Comparison of ENCODE assay signal across 10 mouse cellular contexts in genomic region chr7:110189951-110190350, GRCm38 (mm10). TPM values are rescaled to one million over a fixed set of nuclear protein-coding genes. Genes with fewer than 3 reads are reported as not detected.
A peak's percentile ranks its signal among the peaks of the same experiment; 100 is the strongest.
DNase-seq lines count a peak whose midpoint lies in the region; ATAC-seq and TF ChIP-seq lines count a peak whose summit lies in the region.
"Had no signal": no experiment of that assay in that cellular context is flagged by ENCODE, and none has a peak within 500 bp of the region (broad histone marks: within the 10 kb centered on the region; RNA-seq: fewer than 3 reads in every experiment).

No protein-coding gene starts in this region.

- H3K9ac ChIP-seq in embryonic facial prominence, embryonic 13.5 days = no peak overlapping the region
- H3K9ac ChIP-seq in intestine, postnatal 0 days (ENCODE audit: low read depth, low read length) = no peak overlapping the region
- no peak overlapping the region for H3K9ac ChIP-seq in midbrain, embryonic 14.5 days (replicated peaks; ENCODE audit: low read length)
- H3K9ac ChIP-seq: neural tube, embryonic 12.5 days had no signal

- ATAC-seq in embryonic facial prominence, embryonic 13.5 days (ENCODE audit: insufficient number of reproducible peaks, insufficient read depth, low FRiP score, low TSS enrichment, low read depth) = no peak
- ATAC-seq in intestine, postnatal 0 days = peak; percentile 41; the same call in 1 of the 2 replicates
- no peak for ATAC-seq in midbrain, embryonic 14.5 days (ENCODE audit: low FRiP score, low TSS enrichment)

- H3K4me1 ChIP-seq in embryonic facial prominence, embryonic 13.5 days = peaks cover 5% of the 10 kb centered on the region; the same call in 1 of the 2 replicates
- no peaks in the 10 kb centered on the region; the same call in 1 of the 2 replicates for H3K4me1 ChIP-seq in intestine, postnatal 0 days (replicated peaks; ENCODE audit: control insufficient read depth, insufficient read depth, low read length)
- no peaks in the 10 kb centered on the region; the same call in 1 of the 2 replicates for H3K4me1 ChIP-seq in hindbrain, embryonic 10.5 days (replicated peaks)
- H3K4me1 ChIP-seq in midbrain, embryonic 14.5 days (ENCODE audit: control insufficient read depth, insufficient read depth, low read length) = no peaks in the 10 kb centered on the region
- H3K4me1 ChIP-seq: neural tube, embryonic 12.5 days had no signal

- H3K27ac ChIP-seq in embryonic facial prominence, embryonic 13.5 days = peak overlapping the region; percentile 30; the same call in 1 of the 2 replicates
- H3K27ac ChIP-seq in intestine, postnatal 0 days (ENCODE audit: low read depth, low read length) = peak overlapping the region; percentile 46; the same call in 1 of the 2 replicates
- H3K27ac ChIP-seq in hindbrain, embryonic 10.5 days = no peak overlapping the region
- no peak overlapping the region for H3K27ac ChIP-seq in midbrain, embryonic 14.5 days (replicated peaks; ENCODE audit: low read depth, low read length)
- H3K27ac ChIP-seq: neural tube, embryonic 12.5 days had no signal

- H3K27me3 ChIP-seq in embryonic facial prominence, embryonic 13.5 days = no peaks in the 10 kb centered on the region
- H3K27me3 ChIP-seq in intestine, postnatal 0 days (replicated peaks; ENCODE audit: control insufficient read depth, insufficient read depth, low read length) = no peaks in the 10 kb centered on the region
- H3K27me3 ChIP-seq in hindbrain, embryonic 10.5 days (ENCODE audit: insufficient read depth, poor library complexity, severe bottlenecking) = no peaks in the 10 kb centered on the region
- no peaks in the 10 kb centered on the region for H3K27me3 ChIP-seq in midbrain, embryonic 14.5 days (ENCODE audit: control insufficient read depth, insufficient read depth, low read length)
- H3K27me3 ChIP-seq: neural tube, embryonic 12.5 days had no signal

- no peak overlapping the region for H3K4me3 ChIP-seq in embryonic facial prominence, embryonic 13.5 days
- no peak overlapping the region for H3K4me3 ChIP-seq in intestine, postnatal 0 days (ENCODE audit: low read depth, low read length)
- H3K4me3 ChIP-seq in hindbrain, embryonic 10.5 days = no peak overlapping the region
- H3K4me3 ChIP-seq in midbrain, embryonic 14.5 days (replicated peaks; ENCODE audit: low read depth, low read length) = no peak overlapping the region
- H3K4me3 ChIP-seq: neural tube, embryonic 12.5 days had no signal

- no peaks in the 10 kb centered on the region for H3K36me3 ChIP-seq in embryonic facial prominence, embryonic 13.5 days
- H3K36me3 ChIP-seq in intestine, postnatal 0 days (ENCODE audit: control insufficient read depth, insufficient read depth) = no peaks in the 10 kb centered on the region
- no peaks in the 10 kb centered on the region for H3K36me3 ChIP-seq in hindbrain, embryonic 10.5 days
- H3K36me3 ChIP-seq in midbrain, embryonic 14.5 days (ENCODE audit: control insufficient read depth, insufficient read depth, low read length) = no peaks in the 10 kb centered on the region
- H3K36me3 ChIP-seq: neural tube, embryonic 12.5 days had no signal

- intact Hi-C loops in left cerebral cortex, postnatal 36 days (cut with DNase I) = no loop called here

- 49% methylated on average over 7 of the region's 7 CpGs for WGBS in embryonic facial prominence, embryonic 13.5 days
- 16% methylated on average over 7 of the region's 7 CpGs for WGBS in intestine, postnatal 0 days
- WGBS in hindbrain, embryonic 10.5 days = 61% methylated on average over 7 of the region's 7 CpGs
- 71% methylated on average over 7 of the region's 7 CpGs for WGBS in midbrain, embryonic 14.5 days

- H3K4me2 ChIP-seq in embryonic facial prominence, embryonic 13.5 days = no peak overlapping the region
- H3K4me2 ChIP-seq in intestine, postnatal 0 days (replicated peaks; ENCODE audit: low read depth) = no peak overlapping the region
- no peak overlapping the region for H3K4me2 ChIP-seq in midbrain, embryonic 14.5 days (ENCODE audit: low read length)
- H3K4me2 ChIP-seq: neural tube, embryonic 12.5 days had no signal

- peak; percentile 62 for DNase-seq in ES-CJ7 (ENCODE audit: low read depth, low spot score)
- peak; percentile 38 for DNase-seq in lung, postnatal 10 days
- DNase-seq in retina, postnatal 1 day = no peak
- no peak for DNase-seq in hindbrain, embryonic 10.5 days (ENCODE audit: low spot score)
- DNase-seq in left cerebral cortex, postnatal 36 days (ENCODE audit: low spot score in 2 of 2) = no peak
- DNase-seq in midbrain, embryonic 14.5 days = no peak
- DNase-seq: adrenal gland, adult 8-10 months had no signal

- no peak for TF ChIP-seq CTCF in intestine, postnatal 0 days (IDR thresholded peaks at IDR 0.05; ENCODE audit: low read depth)

- no peaks in the 10 kb centered on the region for H3K9me3 ChIP-seq in embryonic facial prominence, embryonic 13.5 days
- no peaks in the 10 kb centered on the region for H3K9me3 ChIP-seq in intestine, postnatal 0 days (ENCODE audit: control insufficient read depth)
- H3K9me3 ChIP-seq in hindbrain, embryonic 10.5 days = no peaks in the 10 kb centered on the region
- no peaks in the 10 kb centered on the region for H3K9me3 ChIP-seq in midbrain, embryonic 14.5 days (ENCODE audit: control insufficient read depth, low read length)
- H3K9me3 ChIP-seq: neural tube, embryonic 12.5 days had no signal

RNA-seq across cellular contexts. Expression of gene Swap70, which starts 31.6 kb away (rescaled TPM):
- 42.1 and 49.5 TPM in 2 replicates for polyA plus RNA-seq in embryonic facial prominence, embryonic 13.5 days (2015; fragmentation: Nextera tagmentation; extraction: Ambion mirVana)
- polyA plus RNA-seq in intestine, postnatal 0 days (2015; fragmentation: Nextera tagmentation; extraction: Ambion mirVana) = 11.1 and 12.9 TPM in 2 replicates
- 18.1 and 26.6 TPM in 2 replicates for polyA plus RNA-seq in hindbrain, embryonic 10.5 days (2016; fragmentation: Nextera tagmentation; extraction: Ambion mirVana)
- total RNA-seq in left cerebral cortex, postnatal 36 days (2021) = 10 to 100 TPM; 11.0 to 13.7 TPM
- 3.7 and 8.4 TPM in 2 replicates for polyA plus RNA-seq in midbrain, embryonic 14.5 days (2014; fragmentation: Nextera tagmentation; extraction: Ambion mirVana)

Comparison
In these comparisons a context has a peak if more than half of its experiments do, and no peak if none do; other contexts are left out.
1. DNase-seq: peak in ES-CJ7 (single experiment) and lung, postnatal 10 days (single experiment); none in retina, postnatal 1 day (single experiment), hindbrain, embryonic 10.5 days (single experiment), left cerebral cortex, postnatal 36 days (0 of 2) and midbrain, embryonic 14.5 days (single experiment).
2. H3K27ac ChIP-seq: peak in embryonic facial prominence, embryonic 13.5 days (single experiment) and intestine, postnatal 0 days (single experiment); none in hindbrain, embryonic 10.5 days (single experiment) and midbrain, embryonic 14.5 days (single experiment).